ENCODE assay signal across 10 mouse cellular contexts in genomic region chr12:58947231-58947630, GRCm38 (mm10).
DNase-seq lines count a peak whose midpoint lies in the region; ATAC-seq and TF ChIP-seq lines count a peak whose summit lies in the region.
"Had no signal": no experiment of that assay in that cellular context is flagged by ENCODE, and none has a peak within 500 bp of the region (broad histone marks: within the 10 kb centered on the region; RNA-seq: fewer than 3 reads in every experiment).

No protein-coding gene starts in this region.

- no peaks in the 10 kb centered on the region for H3K27me3 ChIP-seq in hindbrain, embryonic 10.5 days (ENCODE audit: insufficient read depth, poor library complexity, severe bottlenecking)
- H3K27me3 ChIP-seq in hindbrain, embryonic 12.5 days: no peaks in the 10 kb centered on the region
- H3K27me3 ChIP-seq: embryonic facial prominence, embryonic 15.5 days; neural tube, embryonic 13.5 days had no signal

- no peak overlapping the region for H3K9ac ChIP-seq in hindbrain, embryonic 12.5 days
- H3K9ac ChIP-seq in ES-E14 (ENCODE audit: insufficient read depth, low read depth, low read length, poor library complexity, severe bottlenecking): no peak overlapping the region
- H3K9ac ChIP-seq: embryonic facial prominence, embryonic 15.5 days; neural tube, embryonic 13.5 days had no signal

- peak; percentile 49 for DNase-seq in hindbrain, embryonic 10.5 days (ENCODE audit: low spot score)
- peak; percentile 36 for DNase-seq in ES-E14 (ENCODE audit: low read depth, low spot score)
- peak; percentile 43 for DNase-seq in cerebellum, adult 9-10 months
- DNase-seq in gastrocnemius, adult 8-10 months (ENCODE audit: low spot score in 2 of 2): peak; percentile 21 to 42
- peak; percentile 71 for DNase-seq in layer of hippocampus, adult 11-12 months (ENCODE audit: low spot score)
- DNase-seq in lung, postnatal 14 days: peak; percentile 56
- peak; percentile 27 to 74 for DNase-seq in spleen, postnatal 4 days (ENCODE audit: low spot score in 2 of 2)

- no peaks in the 10 kb centered on the region for H3K9me3 ChIP-seq in hindbrain, embryonic 10.5 days
- H3K9me3 ChIP-seq in hindbrain, embryonic 12.5 days (replicated peaks): no peaks in the 10 kb centered on the region
- no peaks in the 10 kb centered on the region for H3K9me3 ChIP-seq in ES-E14 (ENCODE audit: control insufficient read depth, insufficient read depth, low read depth, low read length)
- H3K9me3 ChIP-seq: embryonic facial prominence, embryonic 15.5 days; neural tube, embryonic 13.5 days had no signal

- H3K4me2 ChIP-seq in hindbrain, embryonic 12.5 days (replicated peaks): no peak overlapping the region
- H3K4me2 ChIP-seq: embryonic facial prominence, embryonic 15.5 days; neural tube, embryonic 13.5 days had no signal

- 28% methylated on average over 4 of the region's 4 CpGs for WGBS in hindbrain, embryonic 10.5 days
- 23% methylated on average over 4 of the region's 4 CpGs for WGBS in hindbrain, embryonic 12.5 days

- H3K4me1 ChIP-seq in hindbrain, embryonic 10.5 days (replicated peaks): no peaks in the 10 kb centered on the region
- H3K4me1 ChIP-seq in hindbrain, embryonic 12.5 days: no peaks in the 10 kb centered on the region
- H3K4me1 ChIP-seq in ES-E14 (ENCODE audit: control insufficient read depth in 2 of 2, insufficient read depth in 2 of 2, low read length in 2 of 2, poor library complexity in 1 of 2): no peaks in the 10 kb centered on the region
- H3K4me1 ChIP-seq: embryonic facial prominence, embryonic 15.5 days; neural tube, embryonic 13.5 days had no signal

- H3K4me3 ChIP-seq in hindbrain, embryonic 10.5 days: no peak overlapping the region
- no peak overlapping the region for H3K4me3 ChIP-seq in hindbrain, embryonic 12.5 days
- H3K4me3 ChIP-seq in ES-E14 (ENCODE audit: insufficient read depth in 1 of 2, low read depth in 1 of 2, low read length in 2 of 2, poor library complexity in 1 of 2, severe bottlenecking in 1 of 2): no peak overlapping the region
- H3K4me3 ChIP-seq: embryonic facial prominence, embryonic 15.5 days; neural tube, embryonic 13.5 days had no signal

- H3K36me3 ChIP-seq in hindbrain, embryonic 10.5 days: no peaks in the 10 kb centered on the region
- H3K36me3 ChIP-seq in hindbrain, embryonic 12.5 days: no peaks in the 10 kb centered on the region
- H3K36me3 ChIP-seq in ES-E14 (ENCODE audit: control insufficient read depth, insufficient read depth, low read length, poor library complexity, severe bottlenecking): no peaks in the 10 kb centered on the region
- H3K36me3 ChIP-seq: embryonic facial prominence, embryonic 15.5 days; neural tube, embryonic 13.5 days had no signal

- no peak overlapping the region for H3K27ac ChIP-seq in hindbrain, embryonic 10.5 days
- no peak overlapping the region for H3K27ac ChIP-seq in hindbrain, embryonic 12.5 days
- no peak overlapping the region for H3K27ac ChIP-seq in ES-E14 (ENCODE audit: insufficient read depth, low read depth, low read length, poor library complexity, severe bottlenecking)
- H3K27ac ChIP-seq: embryonic facial prominence, embryonic 15.5 days; neural tube, embryonic 13.5 days had no signal

- no peak for ATAC-seq in hindbrain, embryonic 12.5 days (ENCODE audit: low FRiP score)

- in situ Hi-C loops in ES-E14 (cut with MboI; ENCODE audit: low sequenced_read_pairs in 2 of 2, unreplicated experiment in 2 of 2): loop anchor here in 1 of 2 experiments (25.0 kb wide), 1 partner anchor 1110 kb away; no protein-coding TSS in a partner anchor

TF ChIP-seq in ES-E14, 5 proteins besides CTCF, POLR2A, EP300 and RAD21:
- TF ChIP-seq HCFC1 (IDR thresholded peaks at IDR 0.05; ENCODE audit: borderline replicate concordance, insufficient read depth, low read length) (no peak), ZC3H11A (IDR thresholded peaks at IDR 0.05; ENCODE audit: borderline replicate concordance, low read depth, low read length) (peak; percentile 78; the same call in 1 of the 2 replicates), MAFK (IDR thresholded peaks at IDR 0.05; ENCODE audit: insufficient read depth, low read depth, low read length) (no peak)
